Comparison of ENCODE assay signal across 14 mouse cellular contexts in the genomic region with DNA sequence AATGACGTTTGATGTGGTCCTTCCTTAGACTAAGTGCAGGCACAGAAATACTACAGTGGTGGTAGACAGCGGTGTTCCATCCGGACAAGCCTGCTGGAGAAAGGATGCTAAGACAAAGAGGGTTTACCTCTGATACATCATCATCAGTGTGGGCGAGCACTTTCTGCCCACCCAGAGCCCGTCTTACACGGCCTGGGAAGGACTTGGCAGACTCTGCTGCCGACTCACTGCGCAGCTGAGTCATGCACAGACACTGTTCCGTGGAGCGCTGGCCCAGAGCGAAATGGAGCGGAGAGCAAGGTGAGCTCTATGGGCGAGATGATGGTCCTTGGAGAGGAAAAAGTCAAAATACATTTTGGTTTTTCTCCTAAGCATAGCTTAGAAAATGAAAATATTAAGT. TPM values are rescaled to one million over a fixed set of nuclear protein-coding genes. Genes with fewer than 3 reads are reported as not detected.
DNase-seq lines count a peak whose midpoint lies in the region; ATAC-seq and TF ChIP-seq lines count a peak whose summit lies in the region.
"Had no signal": no experiment of that assay in that cellular context is flagged by ENCODE, and none has a peak within 500 bp of the region (broad histone marks: within the 10 kb centered on the region; RNA-seq: fewer than 3 reads in every experiment).

No protein-coding gene starts in this region.

- H3K36me3 ChIP-seq in heart, embryonic 16.5 days (ENCODE audit: control insufficient read depth, insufficient read depth), result no peaks in the 10 kb centered on the region

- peak overlapping the region; percentile 74 for H3K27ac ChIP-seq in heart, embryonic 16.5 days (ENCODE audit: low read length)
- H3K27ac ChIP-seq in cerebellum, adult 2 months (ENCODE audit: insufficient read depth, low read length), result no peak overlapping the region
- H3K27ac ChIP-seq: forebrain, embryonic 13.5 days; midbrain, embryonic 12.5 days had no signal

- no peak for TF ChIP-seq POLR2A in cerebellum, adult 2 months (IDR thresholded peaks at IDR 0.05; ENCODE audit: borderline replicate concordance, insufficient read depth, low read length)

- no peaks in the 10 kb centered on the region for H3K27me3 ChIP-seq in heart, embryonic 16.5 days (ENCODE audit: control insufficient read depth, insufficient read depth, low read length)
- no peaks in the 10 kb centered on the region for H3K27me3 ChIP-seq in cerebellum, adult 2 months (ENCODE audit: control insufficient read depth, insufficient read depth, low read length)
- H3K27me3 ChIP-seq: forebrain, embryonic 13.5 days; midbrain, embryonic 12.5 days; Patski had no signal

- WGBS in heart, embryonic 16.5 days, result 81% methylated on average over 13 of the region's 13 CpGs
- WGBS in cerebellum, adult 2 months, result 84% methylated on average over 13 of the region's 13 CpGs

- H3K9me3 ChIP-seq in heart, embryonic 16.5 days (replicated peaks; ENCODE audit: control insufficient read depth, low read length), result no peaks in the 10 kb centered on the region
- H3K9me3 ChIP-seq: forebrain, embryonic 13.5 days; midbrain, embryonic 12.5 days had no signal

- no peak for TF ChIP-seq CTCF in cerebellum, adult 2 months (IDR thresholded peaks at IDR 0.05; ENCODE audit: borderline replicate concordance, insufficient read depth, low read depth, low read length)

- H3K4me1 ChIP-seq in heart, embryonic 16.5 days (ENCODE audit: control insufficient read depth, insufficient read depth, low read length), result peaks cover 12% of the 10 kb centered on the region
- no peaks in the 10 kb centered on the region for H3K4me1 ChIP-seq in cerebellum, adult 2 months (ENCODE audit: control insufficient read depth, insufficient read depth, low read length)
- H3K4me1 ChIP-seq: forebrain, embryonic 13.5 days; midbrain, embryonic 12.5 days had no signal

- peak overlapping the region; percentile 40; the same call in 1 of the 2 replicates for H3K9ac ChIP-seq in heart, embryonic 16.5 days (ENCODE audit: low read length)
- H3K9ac ChIP-seq: forebrain, embryonic 13.5 days; midbrain, embryonic 12.5 days had no signal

- H3K4me2 ChIP-seq in heart, embryonic 16.5 days (ENCODE audit: low read depth, low read length), result peak overlapping the region; percentile 54
- H3K4me2 ChIP-seq: forebrain, embryonic 13.5 days; midbrain, embryonic 12.5 days had no signal

- DNase-seq in heart, adult 8-10 months (ENCODE audit: low spot score), result no peak
- peak; percentile 59 to 66 for DNase-seq in right cerebral cortex, adult 2 months (ENCODE audit: low spot score in 2 of 2)
- no peak for DNase-seq in right cerebral cortex, postnatal 10 days (ENCODE audit: low spot score in 2 of 2)
- DNase-seq in left cerebral cortex, adult 9 months (ENCODE audit: low spot score in 2 of 2), result peak; percentile 18 to 63
- DNase-seq in cerebellum, adult 2 months, result no peak
- DNase-seq in retina, embryonic 14.5 days (ENCODE audit: low spot score), result no peak
- DNase-seq: cerebellum, adult 9-10 months; kidney, postnatal 25 days; lung, postnatal 14 days had no signal

- H3K4me3 ChIP-seq in heart, embryonic 16.5 days (ENCODE audit: low read length), result no peak overlapping the region
- H3K4me3 ChIP-seq in cerebellum, adult 2 months (replicated peaks; ENCODE audit: insufficient read depth, low read depth, low read length), result no peak overlapping the region
- H3K4me3 ChIP-seq: forebrain, embryonic 13.5 days; midbrain, embryonic 12.5 days had no signal

- no peak for ATAC-seq in heart, embryonic 16.5 days (replicated peaks; ENCODE audit: extremely low read depth, insufficient read depth, low FRiP score)
- ATAC-seq: forebrain, embryonic 13.5 days; inflammation-experienced regulatory T-cells, adult 6 months; Patski had no signal

RNA-seq across cellular contexts. Expression of a gene that starts 31.9 kb away (rescaled TPM):
- 18.1 and 19.7 TPM in 2 replicates for polyA plus RNA-seq in heart, embryonic 16.5 days (2015; fragmentation: Nextera tagmentation; extraction: Ambion mirVana)
- 10 to 100 TPM; 10.7 to 14.6 (median 11.4) TPM for total RNA-seq in heart, adult 8-10 months (2022)
- 11.2 and 11.3 TPM in 2 replicates for polyA plus RNA-seq in cerebellum, adult 2 months (2012; rRNA removed)

RNA-seq across cellular contexts. Expression of a gene that starts 55.9 kb away (rescaled TPM):
- polyA plus RNA-seq in heart, embryonic 16.5 days (2015; fragmentation: Nextera tagmentation; extraction: Ambion mirVana), result 32.3 and 35.5 TPM in 2 replicates
- total RNA-seq in heart, adult 8-10 months (2022), result 10 to 100 TPM; 11.4 to 17.3 (median 14.8) TPM
- polyA plus RNA-seq in cerebellum, adult 2 months (2012; rRNA removed), result 18.3 and 21.5 TPM in 2 replicates

Comparison
In these comparisons a context has a peak if more than half of its experiments do, and no peak if none do; other contexts are left out.
1. DNase-seq: peak in right cerebral cortex, adult 2 months (2 of 2) and left cerebral cortex, adult 9 months (2 of 2); none in heart, adult 8-10 months (single experiment), right cerebral cortex, postnatal 10 days (0 of 2), cerebellum, adult 2 months (0 of 2) and retina, embryonic 14.5 days (single experiment).